8 mouse cellular contexts compared by ENCODE assay signal in the genomic region with DNA sequence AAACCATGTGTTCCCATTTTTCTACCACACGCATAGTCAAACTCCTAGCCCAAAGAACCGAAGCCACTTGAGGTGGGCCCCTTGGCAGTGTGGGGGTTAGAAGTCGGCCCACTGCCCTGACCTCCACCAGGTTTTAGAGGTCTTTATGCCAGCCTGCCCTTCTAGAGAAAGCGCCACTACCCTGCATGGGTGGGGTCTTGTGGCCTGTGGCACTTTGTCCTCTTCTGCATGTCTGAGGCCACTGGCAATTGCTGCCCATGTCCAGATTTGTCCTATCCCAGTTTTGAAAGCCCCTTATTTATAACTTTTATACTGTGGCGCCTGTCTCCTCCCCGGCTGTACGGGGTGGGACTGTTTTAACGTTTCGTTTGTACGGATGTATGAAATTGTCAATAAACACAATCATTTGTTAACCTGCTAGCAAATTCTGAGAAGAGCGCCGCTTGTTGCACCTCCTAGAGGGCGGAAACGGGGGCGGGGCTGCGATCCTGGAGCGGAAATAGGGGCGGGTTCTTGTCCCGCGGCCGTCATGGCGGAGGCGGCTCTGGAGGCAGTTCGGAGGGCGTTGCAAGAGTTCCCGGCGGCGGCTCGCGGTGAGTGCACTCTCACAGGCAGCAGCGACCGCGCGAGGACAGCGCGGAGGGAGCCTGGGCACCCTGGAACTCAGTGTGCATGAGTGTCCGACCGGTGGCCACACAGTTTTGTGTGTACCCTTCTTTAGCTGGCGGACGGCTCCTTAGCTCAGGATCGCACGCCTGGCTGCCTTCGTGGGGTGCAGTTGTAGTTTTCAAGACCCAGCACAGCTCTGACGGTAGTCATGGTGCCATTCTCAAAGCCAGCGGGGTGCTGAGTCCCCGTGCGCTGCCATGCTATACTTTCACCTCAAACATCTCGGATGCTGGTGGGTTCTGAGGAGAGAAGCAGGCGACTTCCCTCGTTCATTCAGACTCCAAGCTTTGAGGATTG. TPM values are rescaled to one million over a fixed set of nuclear protein-coding genes. Genes with fewer than 3 reads are reported as not detected.
DNase-seq lines count a peak whose midpoint lies in the region; ATAC-seq lines count a peak whose summit lies in the region.

A gene (plus strand): TSS at position 500 of the 966 bp plus-strand sequence.
A gene (plus strand): TSS at position 510 of the 966 bp plus-strand sequence.

- H3K9me3 ChIP-seq in hindbrain, embryonic 15.5 days = no peaks in the 10 kb centered on the region

- H3K36me3 ChIP-seq in hindbrain, embryonic 15.5 days = peaks cover 33% of the 10 kb centered on the region
- H3K36me3 ChIP-seq in macrophage (ENCODE audit: inconsistent target) = peaks cover 10% of the 10 kb centered on the region; the same call in 1 of the 2 replicates

- H3K4me2 ChIP-seq in hindbrain, embryonic 15.5 days = peak within 1 kb of the TSS; percentile 85

- WGBS in hindbrain, embryonic 15.5 days = 6% methylated on average over 50 of the region's 50 CpGs
- 7% methylated on average over 50 of the region's 50 CpGs for WGBS in macrophage (ENCODE audit: missing documents)

- ATAC-seq in hindbrain, embryonic 15.5 days (ENCODE audit: low FRiP score, low read depth) = peak; percentile 92

- H3K79me2 ChIP-seq in macrophage (ENCODE audit: inconsistent target) = no peaks in the 10 kb centered on the region

- no peaks in the 10 kb centered on the region for H3K27me3 ChIP-seq in hindbrain, embryonic 15.5 days

- H3K4me3 ChIP-seq in hindbrain, embryonic 15.5 days = peak within 1 kb of the TSS; percentile 76
- H3K4me3 ChIP-seq in macrophage (ENCODE audit: inconsistent target) = peak within 1 kb of the TSS; percentile 70

- peak; percentile 93 for DNase-seq in R1 (ENCODE audit: low read depth, low spot score)
- DNase-seq in cerebellum, postnatal 25 days = peak; percentile 92 to 95
- DNase-seq in frontal cortex, postnatal 25 days (ENCODE audit: low spot score in 2 of 2) = peak; percentile 60 to 80
- peak; percentile 90 to 91 for DNase-seq in left cerebral cortex, adult 18-20 months (ENCODE audit: low spot score in 2 of 2)
- peak; percentile 92 for DNase-seq in right cerebral cortex, adult 18-20 months
- peak; percentile 70 for DNase-seq in urinary bladder, postnatal 10 days (ENCODE audit: low spot score)

- peaks cover 17% of the 10 kb centered on the region for H3K4me1 ChIP-seq in hindbrain, embryonic 15.5 days (replicated peaks)

- peak within 1 kb of the TSS; percentile 80 for H3K9ac ChIP-seq in hindbrain, embryonic 15.5 days

- peak within 1 kb of the TSS; percentile 94 for H3K27ac ChIP-seq in hindbrain, embryonic 15.5 days (replicated peaks)
- H3K27ac ChIP-seq in macrophage = peak within 1 kb of the TSS; percentile 52

RNA-seq across cellular contexts. Expression of the first gene that starts in this region (rescaled TPM):
- 18.2 and 19.5 TPM in 2 replicates for polyA plus RNA-seq in hindbrain, embryonic 15.5 days (2015; fragmentation: Nextera tagmentation; extraction: Ambion mirVana)
- 1 to 10 TPM; 4.2 to 5.1 TPM for total RNA-seq in left cerebral cortex, adult 18-20 months (2021)
- 1 to 10 TPM in 22 of 26 experiments, under 1 TPM in 1, not detected in 3; 0.74 to 7.6 (median 3.0) TPM for total RNA-seq in macrophage (2018; cell fraction: chromatin; rRNA removed)
- 1 to 10 TPM in 25 of 26 experiments, under 1 TPM in 1; 0.96 to 3.7 (median 2.5) TPM for total RNA-seq in macrophage (2018; cell fraction: cytosol; rRNA removed)
- total RNA-seq in macrophage (2018; cell fraction: nucleus; rRNA removed) = 1 to 10 TPM in 21 of 26 experiments, under 1 TPM in 4, not detected in 1; 0.72 to 9.9 (median 3.4) TPM
- polyA plus RNA-seq in macrophage (2018) = 1.6 to 3.2 TPM (median 2.6 TPM) in 3 replicates

RNA-seq across cellular contexts. Expression of the second gene that starts in this region (rescaled TPM):
- polyA plus RNA-seq in hindbrain, embryonic 15.5 days (2015; fragmentation: Nextera tagmentation; extraction: Ambion mirVana) = 4.8 and 6.1 TPM in 2 replicates
- total RNA-seq in left cerebral cortex, adult 18-20 months (2021) = 1 to 10 TPM in 1 of 2 experiments, not detected in 1; 1.3 TPM
- 1 to 10 TPM in 12 of 26 experiments, under 1 TPM in 9, not detected in 5; 0.26 to 3.1 (median 1.0) TPM for total RNA-seq in macrophage (2018; cell fraction: chromatin; rRNA removed)
- under 1 TPM in 16 of 26 experiments, not detected in 10; under 0.01 to 0.50 (median 0.07) TPM for total RNA-seq in macrophage (2018; cell fraction: cytosol; rRNA removed)
- total RNA-seq in macrophage (2018; cell fraction: nucleus; rRNA removed) = 1 to 10 TPM in 8 of 26 experiments, under 1 TPM in 11, not detected in 7; 0.12 to 2.1 (median 0.88) TPM
- 0.15 to 0.18 TPM in 2 of 3 replicates, not detected in the other for polyA plus RNA-seq in macrophage (2018)

Comparison
In these comparisons a context has a peak if more than half of its experiments do, and no peak if none do; other contexts are left out.
1. Peak in every context shown above with its lines: DNase-seq, ATAC-seq, H3K4me3 ChIP-seq and H3K27ac ChIP-seq.